Mouse (Mus musculus): ENCODE measurements around the gene Umodl1. TPM values are rescaled to one million over a fixed set of nuclear protein-coding genes. Genes with fewer than 3 reads are reported as not detected.

Umodl1 gene
- polyA plus RNA-seq (2014; fragmentation: Nextera tagmentation; extraction: Ambion mirVana) = not detected in 2 replicates

DNA sequence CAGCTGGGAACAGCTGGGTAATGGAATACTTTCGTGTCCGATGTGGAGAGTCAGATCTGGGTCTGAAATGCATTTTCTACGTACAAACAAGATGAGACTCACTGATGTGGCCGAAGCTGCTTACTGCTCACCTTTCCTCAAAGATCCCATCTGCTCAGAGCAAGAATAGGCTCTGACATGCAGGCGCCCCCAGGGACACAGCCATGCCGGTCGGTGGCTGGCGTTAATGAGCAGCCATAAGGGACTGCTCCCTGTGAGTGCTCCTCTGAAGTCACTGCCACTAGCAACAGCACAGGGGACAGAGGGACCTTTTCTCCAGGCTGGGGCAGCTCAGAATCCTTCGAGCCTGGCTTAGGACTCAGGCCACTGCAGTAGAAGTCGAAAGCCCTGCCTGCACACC is at the start of gene Umodl1:
Gene Umodl1, plus strand, starts transcription at position 301 of the 400 bp plus-strand sequence.
- WGBS = 50% methylated on average over 10 of the region's 10 CpGs
- Histone ChIP-seq H3K27ac (ENCODE audit: low read depth) (no peak within 1 kb of the TSS), H3K9ac (ENCODE audit: low read length) (no peak within 1 kb of the TSS), H3K27me3 (replicated peaks; ENCODE audit: control insufficient read depth, insufficient read depth, low read length) (no peaks in the 10 kb centered on the region), H3K36me3 (ENCODE audit: control insufficient read depth, insufficient read depth, low read length) (no peaks in the 10 kb centered on the region), H3K4me1 (replicated peaks; ENCODE audit: control insufficient read depth, insufficient read depth, low read length) (no peaks in the 10 kb centered on the region; the same call in 1 of the 2 replicates), H3K4me2 (ENCODE audit: low read length) (no peak within 1 kb of the TSS), H3K4me3 (ENCODE audit: low read depth, low read length) (no peak within 1 kb of the TSS), H3K9me3 (ENCODE audit: control insufficient read depth, low read length) (no peaks in the 10 kb centered on the region)
- DNase-seq (ENCODE audit: low spot score) (no peak), ATAC-seq (replicated peaks; ENCODE audit: low FRiP score, low TSS enrichment, low read depth) (no peak)

DNA sequence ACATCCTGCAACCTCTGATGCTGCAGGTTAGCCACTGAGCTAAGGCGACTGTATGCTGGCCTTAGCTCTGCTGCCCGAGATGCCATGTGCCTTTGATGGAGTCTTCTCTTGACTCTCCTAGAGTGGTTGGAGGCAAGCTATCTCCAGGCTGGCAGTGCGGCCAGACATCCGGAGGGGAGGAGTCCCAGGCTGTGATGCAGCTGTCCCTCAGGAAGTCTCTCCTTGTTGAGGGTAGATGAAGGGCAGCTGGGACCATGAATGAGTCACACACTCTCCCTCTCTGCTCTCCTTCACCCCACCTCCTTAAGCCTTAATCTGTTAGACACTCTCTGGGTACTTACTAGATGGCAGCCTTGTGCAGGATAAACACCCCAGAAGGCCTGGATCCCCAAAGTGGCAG is 46.9 kb upstream of the Umodl1 start:
- Histone ChIP-seq H3K4me2 (ENCODE audit: low read length) (no peak overlapping the region), H3K9me3 (ENCODE audit: control insufficient read depth, low read length) (no peaks in the 10 kb centered on the region), H3K4me1 (replicated peaks; ENCODE audit: control insufficient read depth, insufficient read depth, low read length) (0 out of 2 replicates have a peak, but pooled peaks cover 4% of the 10 kb centered on the region), H3K36me3 (ENCODE audit: control insufficient read depth, insufficient read depth, low read length) (no peaks in the 10 kb centered on the region), H3K27ac (ENCODE audit: low read depth) (no peak overlapping the region), H3K4me3 (ENCODE audit: low read depth, low read length) (no peak overlapping the region), H3K27me3 (replicated peaks; ENCODE audit: control insufficient read depth, insufficient read depth, low read length) (peaks cover 14% of the 10 kb centered on the region), H3K9ac (ENCODE audit: low read length) (no peak overlapping the region)
- ATAC-seq (replicated peaks; ENCODE audit: low FRiP score, low TSS enrichment, low read depth) (no peak), DNase-seq (ENCODE audit: low spot score) (no peak)
- WGBS = 49% methylated on average over 4 of the region's 4 CpGs

DNA sequence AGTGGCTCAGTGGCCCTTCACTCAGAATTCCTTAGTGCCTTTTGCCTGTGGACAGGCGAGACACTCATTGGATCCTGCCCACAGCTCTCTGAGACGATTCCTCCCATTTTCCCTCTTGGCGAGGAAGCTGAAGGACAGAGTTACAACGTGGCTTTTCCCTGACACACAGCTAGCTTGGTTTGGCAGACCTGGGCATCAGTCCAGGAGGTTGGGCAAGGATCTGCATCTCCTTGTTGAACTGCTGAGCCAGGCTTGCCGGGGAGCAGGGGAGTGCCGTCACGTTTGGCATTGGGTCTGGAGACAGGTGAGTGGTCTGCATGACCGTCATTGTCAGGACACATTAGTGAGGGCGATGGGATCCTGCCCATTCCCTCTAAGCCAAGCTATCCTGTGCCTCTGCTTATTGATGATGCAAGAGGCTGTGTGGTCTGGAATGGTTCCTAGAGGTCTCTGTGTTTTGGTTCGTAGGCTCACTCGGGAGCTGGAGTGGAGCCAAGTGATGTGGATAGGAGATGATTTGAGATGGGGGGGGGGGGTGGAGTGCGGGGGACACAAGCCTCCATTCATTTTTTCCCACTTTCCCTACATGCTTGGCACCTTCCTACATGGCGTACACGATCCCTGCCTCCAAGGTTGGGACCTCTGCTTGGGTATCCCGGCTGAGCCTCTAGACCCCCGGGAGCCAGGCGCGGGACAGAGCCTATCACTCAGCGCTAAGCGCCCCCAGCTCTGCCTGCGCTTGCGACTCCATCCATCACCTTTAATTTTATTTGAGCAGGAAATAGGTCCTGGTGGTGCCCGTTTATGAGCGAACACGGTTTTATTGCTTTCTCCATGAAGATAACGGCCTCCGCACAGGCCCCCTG is 43.3 kb upstream of the Umodl1 start:
- no peak overlapping the region for H3K9ac ChIP-seq (ENCODE audit: low read length)
- no peak overlapping the region for H3K27ac ChIP-seq (ENCODE audit: low read depth)
- DNase-seq (ENCODE audit: low spot score) = no peak
- H3K36me3 ChIP-seq (ENCODE audit: control insufficient read depth, insufficient read depth, low read length) = no peaks in the 10 kb centered on the region
- no peak overlapping the region for H3K4me2 ChIP-seq (ENCODE audit: low read length)
- 0 out of 2 replicates have a peak, but pooled peaks cover 4% of the 10 kb centered on the region for H3K4me1 ChIP-seq (replicated peaks; ENCODE audit: control insufficient read depth, insufficient read depth, low read length)
- ATAC-seq (replicated peaks; ENCODE audit: low FRiP score, low TSS enrichment, low read depth) = no peak
- no peak overlapping the region for H3K4me3 ChIP-seq (ENCODE audit: low read depth, low read length)
- no peaks in the 10 kb centered on the region for H3K9me3 ChIP-seq (ENCODE audit: control insufficient read depth, low read length)
- H3K27me3 ChIP-seq (replicated peaks; ENCODE audit: control insufficient read depth, insufficient read depth, low read length) = 0 out of 2 replicates have a peak, but pooled peaks cover 7% of the 10 kb centered on the region
- 37% methylated on average over 27 of the region's 27 CpGs for WGBS

DNA sequence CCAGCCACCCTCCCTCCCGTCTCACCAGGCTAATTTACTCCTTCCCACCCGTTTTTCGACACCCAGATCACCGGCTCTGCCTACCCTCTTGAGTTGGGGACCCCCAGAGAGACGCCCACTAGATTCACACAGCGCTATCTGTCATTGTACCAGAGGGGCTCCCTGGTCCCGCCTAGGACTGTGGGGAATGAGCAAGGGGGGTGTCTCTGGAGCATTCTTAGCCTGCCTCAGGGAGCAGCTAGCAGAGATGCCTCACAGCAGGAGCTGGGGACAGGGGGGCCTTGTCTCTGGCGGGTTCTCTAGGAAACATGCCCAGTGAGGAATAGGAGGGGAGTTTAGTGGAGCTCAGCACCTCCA is 42.7 kb upstream of the Umodl1 start:
- DNase-seq (ENCODE audit: low spot score) (no peak), ATAC-seq (replicated peaks; ENCODE audit: low FRiP score, low TSS enrichment, low read depth) (no peak)
- no peaks in the 10 kb centered on the region for H3K36me3 ChIP-seq (ENCODE audit: control insufficient read depth, insufficient read depth, low read length)
- 16% methylated on average over 8 of the region's 8 CpGs for WGBS
- 0 out of 2 replicates have a peak, but pooled peaks cover 7% of the 10 kb centered on the region for H3K27me3 ChIP-seq (replicated peaks; ENCODE audit: control insufficient read depth, insufficient read depth, low read length)
- H3K9me3 ChIP-seq (ENCODE audit: control insufficient read depth, low read length) = no peaks in the 10 kb centered on the region
- H3K4me2 ChIP-seq (ENCODE audit: low read length) = no peak overlapping the region
- 0 out of 2 replicates have a peak, but pooled peaks cover 4% of the 10 kb centered on the region for H3K4me1 ChIP-seq (replicated peaks; ENCODE audit: control insufficient read depth, insufficient read depth, low read length)
- no peak overlapping the region for H3K4me3 ChIP-seq (ENCODE audit: low read depth, low read length)
- no peak overlapping the region for H3K9ac ChIP-seq (ENCODE audit: low read length)
- H3K27ac ChIP-seq (ENCODE audit: low read depth) = no peak overlapping the region

DNA sequence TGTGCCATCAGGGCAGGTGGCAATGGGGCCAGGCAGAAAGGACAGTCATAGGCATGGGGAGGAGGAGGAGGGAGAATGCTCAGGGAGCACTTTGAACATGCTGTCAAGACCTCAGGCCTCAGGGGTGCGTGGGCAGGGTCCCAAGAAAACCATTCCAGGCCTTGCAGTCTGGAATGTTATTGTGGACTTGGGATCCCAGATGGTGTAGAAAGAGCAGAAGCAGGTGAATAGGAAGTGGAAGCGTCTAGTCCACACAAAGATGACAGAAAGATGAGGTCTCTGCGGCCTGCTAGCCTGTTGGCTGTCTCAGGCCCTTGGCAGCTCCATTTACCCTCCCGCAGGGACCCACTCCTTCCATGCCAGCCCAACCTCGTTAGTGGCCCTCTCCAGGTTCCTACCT is 41.9 kb upstream of the Umodl1 start:
- H3K4me2 ChIP-seq (ENCODE audit: low read length) = no peak overlapping the region
- no peak overlapping the region for H3K27ac ChIP-seq (ENCODE audit: low read depth)
- ATAC-seq (replicated peaks; ENCODE audit: low FRiP score, low TSS enrichment, low read depth) (no peak), DNase-seq (ENCODE audit: low spot score) (no peak)
- H3K4me1 ChIP-seq (replicated peaks; ENCODE audit: control insufficient read depth, insufficient read depth, low read length) = 0 out of 2 replicates have a peak, but pooled peaks cover 4% of the 10 kb centered on the region
- H3K4me3 ChIP-seq (ENCODE audit: low read depth, low read length) = no peak overlapping the region
- no peak overlapping the region for H3K9ac ChIP-seq (ENCODE audit: low read length)
- no peaks in the 10 kb centered on the region for H3K9me3 ChIP-seq (ENCODE audit: control insufficient read depth, low read length)
- H3K36me3 ChIP-seq (ENCODE audit: control insufficient read depth, insufficient read depth, low read length) = no peaks in the 10 kb centered on the region
- WGBS = 47% methylated on average over 5 of the region's 5 CpGs
- H3K27me3 ChIP-seq (replicated peaks; ENCODE audit: control insufficient read depth, insufficient read depth, low read length) = 0 out of 2 replicates have a peak, but pooled peaks cover 7% of the 10 kb centered on the region

DNA sequence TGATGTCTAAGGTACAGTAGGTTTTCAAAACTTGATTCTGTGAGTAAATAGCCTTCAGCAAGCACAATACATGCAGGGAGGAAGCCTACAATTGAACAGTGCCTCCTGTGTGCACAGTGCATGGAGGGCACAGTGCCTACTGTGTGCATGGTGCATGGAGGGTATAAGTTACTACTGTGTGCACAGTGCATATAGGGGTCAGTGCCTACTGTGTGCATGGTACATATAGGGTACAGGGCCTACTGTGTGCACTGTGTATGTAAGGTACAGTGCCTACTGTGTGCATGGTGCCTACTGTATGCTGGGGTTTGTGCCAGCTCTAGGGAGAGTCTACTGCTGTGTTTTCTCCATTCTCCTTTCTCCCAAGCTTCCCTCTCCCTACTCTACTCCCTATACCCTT is 40.2 kb upstream of the Umodl1 start:
- Histone ChIP-seq H3K36me3 (ENCODE audit: control insufficient read depth, insufficient read depth, low read length) (no peaks in the 10 kb centered on the region), H3K9me3 (ENCODE audit: control insufficient read depth, low read length) (no peaks in the 10 kb centered on the region), H3K4me3 (ENCODE audit: low read depth, low read length) (no peak overlapping the region), H3K4me2 (ENCODE audit: low read length) (no peak overlapping the region), H3K27ac (ENCODE audit: low read depth) (no peak overlapping the region), H3K4me1 (replicated peaks; ENCODE audit: control insufficient read depth, insufficient read depth, low read length) (0 out of 2 replicates have a peak, but pooled peaks cover 4% of the 10 kb centered on the region), H3K9ac (ENCODE audit: low read length) (no peak overlapping the region), H3K27me3 (replicated peaks; ENCODE audit: control insufficient read depth, insufficient read depth, low read length) (0 out of 2 replicates have a peak, but pooled peaks cover 7% of the 10 kb centered on the region)
- ATAC-seq (replicated peaks; ENCODE audit: low FRiP score, low TSS enrichment, low read depth) = no peak
- no peak for DNase-seq (ENCODE audit: low spot score)

DNA sequence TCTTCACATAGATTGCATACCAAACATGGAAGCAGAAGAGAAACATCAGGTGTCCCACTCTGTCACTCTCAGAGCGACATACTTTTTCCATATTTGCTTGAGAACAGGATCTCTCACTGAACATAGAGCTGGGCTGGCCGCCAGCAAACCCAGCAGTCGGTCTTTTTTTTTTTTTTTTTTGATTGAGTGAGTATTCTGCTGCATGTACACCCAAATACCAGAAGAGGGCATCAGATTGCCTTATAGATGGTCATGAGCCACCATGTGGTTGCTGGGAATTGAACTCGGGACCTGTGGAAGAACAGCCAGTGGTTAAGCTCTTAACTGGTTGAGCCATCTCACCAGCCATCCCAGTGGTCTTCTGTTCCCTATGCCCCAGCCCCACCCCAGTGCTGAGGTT is 30.9 kb upstream of the Umodl1 start:
- H3K27ac ChIP-seq (ENCODE audit: low read depth) = no peak overlapping the region
- no peak overlapping the region for H3K9ac ChIP-seq (ENCODE audit: low read length)
- H3K4me3 ChIP-seq (ENCODE audit: low read depth, low read length) = no peak overlapping the region
- H3K36me3 ChIP-seq (ENCODE audit: control insufficient read depth, insufficient read depth, low read length) = no peaks in the 10 kb centered on the region
- H3K27me3 ChIP-seq (replicated peaks; ENCODE audit: control insufficient read depth, insufficient read depth, low read length) = no peaks in the 10 kb centered on the region
- H3K9me3 ChIP-seq (ENCODE audit: control insufficient read depth, low read length) = no peaks in the 10 kb centered on the region
- no peaks in the 10 kb centered on the region for H3K4me1 ChIP-seq (replicated peaks; ENCODE audit: control insufficient read depth, insufficient read depth, low read length)
- WGBS = 62% methylated on average over 4 of the region's 4 CpGs
- no peak overlapping the region for H3K4me2 ChIP-seq (ENCODE audit: low read length)
- ATAC-seq (replicated peaks; ENCODE audit: low FRiP score, low TSS enrichment, low read depth) (no peak), DNase-seq (ENCODE audit: low spot score) (no peak)

DNA sequence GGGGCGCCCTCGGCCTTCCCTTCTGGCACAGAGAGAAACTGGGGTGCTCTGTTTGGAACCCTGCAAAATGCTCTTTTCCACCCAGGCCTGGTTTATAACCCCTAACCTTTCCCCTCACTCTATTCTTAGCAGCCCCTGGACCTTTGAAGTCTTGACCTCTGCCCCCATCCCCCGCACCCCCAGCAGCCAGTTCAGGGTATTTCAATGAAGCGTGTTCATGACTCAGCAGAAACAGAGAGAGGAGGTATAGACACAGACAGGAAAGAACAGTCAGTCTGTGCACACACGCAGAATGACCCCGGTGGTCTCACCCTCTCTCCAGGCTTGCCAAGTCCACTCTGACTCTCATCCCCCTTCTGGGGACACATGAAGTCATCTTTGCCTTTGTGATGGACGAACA is 23.6 kb upstream of the Umodl1 start:
- Histone ChIP-seq H3K36me3 (ENCODE audit: control insufficient read depth, insufficient read depth, low read length) (no peaks in the 10 kb centered on the region), H3K27ac (ENCODE audit: low read depth) (no peak overlapping the region), H3K27me3 (replicated peaks; ENCODE audit: control insufficient read depth, insufficient read depth, low read length) (no peaks in the 10 kb centered on the region), H3K9ac (ENCODE audit: low read length) (no peak overlapping the region), H3K4me1 (replicated peaks; ENCODE audit: control insufficient read depth, insufficient read depth, low read length) (no peaks in the 10 kb centered on the region), H3K9me3 (ENCODE audit: control insufficient read depth, low read length) (no peaks in the 10 kb centered on the region), H3K4me3 (ENCODE audit: low read depth, low read length) (no peak overlapping the region), H3K4me2 (ENCODE audit: low read length) (no peak overlapping the region)
- no peak for ATAC-seq (replicated peaks; ENCODE audit: low FRiP score, low TSS enrichment, low read depth)
- no peak for DNase-seq (ENCODE audit: low spot score)
- 76% methylated on average over 7 of the region's 7 CpGs for WGBS

DNA sequence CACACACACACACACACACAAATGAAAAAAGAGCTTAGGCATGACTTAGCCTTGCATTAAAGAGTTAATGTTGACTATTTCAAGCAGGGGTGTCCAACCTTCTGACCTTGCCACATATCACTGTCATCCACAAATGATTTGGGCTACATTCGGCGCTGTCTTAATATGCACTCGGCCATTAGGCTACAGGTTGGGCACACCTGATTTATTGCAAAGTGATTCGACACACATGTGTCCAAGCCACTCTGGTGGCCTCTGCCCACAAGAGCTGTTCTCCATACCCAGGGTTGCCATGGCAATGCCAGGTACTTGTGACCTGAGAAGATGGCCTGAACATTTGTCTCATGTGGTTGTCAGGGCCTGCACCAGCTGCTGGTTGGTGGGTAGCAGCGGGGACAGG is 21.6 kb upstream of the Umodl1 start:
- Histone ChIP-seq H3K9me3 (ENCODE audit: control insufficient read depth, low read length) (no peaks in the 10 kb centered on the region), H3K4me1 (replicated peaks; ENCODE audit: control insufficient read depth, insufficient read depth, low read length) (no peaks in the 10 kb centered on the region), H3K36me3 (ENCODE audit: control insufficient read depth, insufficient read depth, low read length) (no peaks in the 10 kb centered on the region), H3K4me3 (ENCODE audit: low read depth, low read length) (no peak overlapping the region), H3K27me3 (replicated peaks; ENCODE audit: control insufficient read depth, insufficient read depth, low read length) (no peaks in the 10 kb centered on the region), H3K27ac (ENCODE audit: low read depth) (no peak overlapping the region), H3K9ac (ENCODE audit: low read length) (no peak overlapping the region), H3K4me2 (ENCODE audit: low read length) (no peak overlapping the region)
- DNase-seq (ENCODE audit: low spot score) (no peak), ATAC-seq (replicated peaks; ENCODE audit: low FRiP score, low TSS enrichment, low read depth) (no peak)
- WGBS = 66% methylated on average over 5 of the region's 5 CpGs
